Mouse (Mus musculus): ENCODE results near the gene Kpna4. TPM values are rescaled to one million over a fixed set of nuclear protein-coding genes. Genes with fewer than 3 reads are reported as not detected.
A peak's percentile ranks its signal among the peaks of the same experiment; 100 is the strongest.

The Kpna4 gene
- polyA plus RNA-seq (2012; ENCODE audit: insufficient read depth, low replicate concordance) = 4.2 and 5.1 TPM in 2 replicates

- TF ChIP-seq GATA1 (IDR thresholded peaks at IDR 0.05; ENCODE audit: borderline replicate concordance, low read length) (no peak), FLI1 (IDR thresholded peaks at IDR 0.05; ENCODE audit: low read length) (no peak)
- peaks cover 4% of the 10 kb centered on the region for H3K36me3 ChIP-seq (replicated peaks; ENCODE audit: low read length)
- H3K27me3 ChIP-seq (replicated peaks) = no peaks in the 10 kb centered on the region
- H3K4me1 ChIP-seq = peaks cover 34% of the 10 kb centered on the region
- H3K9me3 ChIP-seq = no peaks in the 10 kb centered on the region
- peak within 1 kb of the TSS; percentile 94 for H3K4me3 ChIP-seq (replicated peaks)
Observed at GRCm38 (mm10) chr3:69126509-69127345, at the start of gene Kpna4. TSS of gene Kpna4 (minus strand) at chr3:69127113.

- Histone ChIP-seq H3K9me3 (no peaks in the 10 kb centered on the region), H3K4me3 (replicated peaks) (no peak overlapping the region), H3K27me3 (replicated peaks) (peaks cover 5% of the 10 kb centered on the region), H3K36me3 (replicated peaks; ENCODE audit: low read length) (no peaks in the 10 kb centered on the region), H3K4me1 (peaks cover 27% of the 10 kb centered on the region)
- TF ChIP-seq FLI1 (IDR thresholded peaks at IDR 0.05; ENCODE audit: low read length) (no peak), GATA1 (IDR thresholded peaks at IDR 0.05; ENCODE audit: borderline replicate concordance, low read length) (no peak)
Observed at GRCm38 (mm10) chr3:69175229-69175628, 48.3 kb upstream of the Kpna4 start.

GRCm38 (mm10) chr3:69171123-69171522 lies 44.2 kb upstream of the Kpna4 start:
- Histone ChIP-seq H3K4me3 (replicated peaks) (peak overlapping the region; percentile 59), H3K27me3 (replicated peaks) (peaks cover 2% of the 10 kb centered on the region), H3K9me3 (peaks cover 8% of the 10 kb centered on the region), H3K4me1 (peaks cover 30% of the 10 kb centered on the region), H3K36me3 (replicated peaks; ENCODE audit: low read length) (no peaks in the 10 kb centered on the region)
- TF ChIP-seq GATA1 (IDR thresholded peaks at IDR 0.05; ENCODE audit: borderline replicate concordance, low read length) (no peak), FLI1 (IDR thresholded peaks at IDR 0.05; ENCODE audit: low read length) (no peak)

DNA sequence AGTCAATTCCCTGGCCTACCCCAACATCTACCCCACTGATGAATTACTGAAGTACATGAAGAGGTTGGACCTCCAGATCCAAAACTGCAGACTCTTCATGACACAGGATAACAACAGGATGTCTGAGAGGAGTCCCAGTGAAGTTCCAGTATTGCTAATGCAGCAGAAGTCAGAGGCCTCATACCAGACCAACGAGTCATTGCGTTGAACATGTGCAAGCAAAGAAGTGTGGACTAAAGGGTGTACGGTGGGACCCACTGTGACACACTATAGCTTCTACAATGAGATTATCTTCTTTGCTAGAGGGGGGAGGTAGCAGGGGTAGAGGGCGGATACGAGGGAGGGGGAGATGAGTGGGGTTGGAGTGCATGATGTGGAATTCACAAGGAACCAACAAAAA lies 42.9 kb upstream of the Kpna4 start:
- Histone ChIP-seq H3K27me3 (replicated peaks) (peaks cover 2% of the 10 kb centered on the region), H3K4me3 (replicated peaks) (no peak overlapping the region), H3K4me1 (peaks cover 32% of the 10 kb centered on the region), H3K9me3 (peaks cover 8% of the 10 kb centered on the region), H3K36me3 (replicated peaks; ENCODE audit: low read length) (no peaks in the 10 kb centered on the region)
- no peak for TF ChIP-seq FLI1 (IDR thresholded peaks at IDR 0.05; ENCODE audit: low read length)
- TF ChIP-seq GATA1 (IDR thresholded peaks at IDR 0.05; ENCODE audit: borderline replicate concordance, low read length) = no peak

DNA sequence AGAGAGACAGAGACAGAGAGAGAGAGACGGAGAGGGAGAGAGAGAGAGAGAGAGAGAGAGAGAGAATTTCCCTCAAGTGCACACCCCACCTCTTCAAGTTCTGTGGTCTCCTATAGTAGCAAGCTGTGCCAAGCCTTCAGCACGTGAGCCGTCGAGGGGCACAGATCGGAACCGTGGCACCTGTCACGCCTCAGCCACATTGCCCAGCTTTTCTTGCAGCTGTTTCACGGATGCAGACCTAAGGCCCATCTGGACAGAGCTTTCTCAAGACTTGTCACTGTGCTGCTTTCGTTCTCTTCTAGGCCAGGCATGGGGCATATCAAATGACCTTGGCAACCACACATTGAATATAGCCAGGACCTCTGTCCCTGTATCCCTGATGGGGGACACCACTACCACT lies 41.8 kb upstream of the Kpna4 start:
- TF ChIP-seq FLI1 (IDR thresholded peaks at IDR 0.05; ENCODE audit: low read length) (no peak), GATA1 (IDR thresholded peaks at IDR 0.05; ENCODE audit: borderline replicate concordance, low read length) (no peak)
- peaks cover 39% of the 10 kb centered on the region for H3K4me1 ChIP-seq
- H3K4me3 ChIP-seq (replicated peaks) = no peak overlapping the region
- peaks cover 2% of the 10 kb centered on the region for H3K27me3 ChIP-seq (replicated peaks)
- peaks cover 8% of the 10 kb centered on the region for H3K9me3 ChIP-seq
- H3K36me3 ChIP-seq (replicated peaks; ENCODE audit: low read length) = no peaks in the 10 kb centered on the region

- TF ChIP-seq GATA1 (IDR thresholded peaks at IDR 0.05; ENCODE audit: borderline replicate concordance, low read length) (no peak), FLI1 (IDR thresholded peaks at IDR 0.05; ENCODE audit: low read length) (no peak)
- Histone ChIP-seq H3K9me3 (peaks cover 8% of the 10 kb centered on the region), H3K27me3 (replicated peaks) (peaks cover 2% of the 10 kb centered on the region), H3K4me1 (peaks cover 37% of the 10 kb centered on the region), H3K4me3 (replicated peaks) (no peak overlapping the region), H3K36me3 (replicated peaks; ENCODE audit: low read length) (no peaks in the 10 kb centered on the region)
Observed at GRCm38 (mm10) chr3:69163057-69163456, 36.1 kb upstream of the Kpna4 start.

DNA sequence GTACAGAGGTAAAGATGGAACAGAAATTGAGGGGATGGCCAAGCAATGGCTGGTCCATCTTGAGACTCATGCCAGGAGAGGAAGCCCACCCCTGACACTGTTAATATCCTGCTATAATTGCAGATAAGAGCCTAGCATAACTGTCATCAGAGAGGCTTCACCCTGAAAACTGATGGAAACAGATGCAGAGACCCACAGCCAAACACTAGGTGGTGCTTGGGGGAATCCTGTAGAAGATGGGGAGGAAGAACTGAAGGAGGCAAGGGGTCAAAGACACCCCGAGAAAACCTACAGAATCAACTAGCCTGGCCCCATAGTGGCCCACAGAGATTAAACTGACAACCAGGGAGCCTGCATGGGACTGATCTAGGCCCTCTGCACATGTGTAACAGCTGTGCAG lies 33.5 kb upstream of the Kpna4 start:
- no peaks in the 10 kb centered on the region for H3K27me3 ChIP-seq (replicated peaks)
- no peak overlapping the region for H3K4me3 ChIP-seq (replicated peaks)
- H3K36me3 ChIP-seq (replicated peaks; ENCODE audit: low read length) = no peaks in the 10 kb centered on the region
- H3K9me3 ChIP-seq = no peaks in the 10 kb centered on the region
- TF ChIP-seq GATA1 (IDR thresholded peaks at IDR 0.05; ENCODE audit: borderline replicate concordance, low read length) (no peak), FLI1 (IDR thresholded peaks at IDR 0.05; ENCODE audit: low read length) (no peak)
- peaks cover 53% of the 10 kb centered on the region for H3K4me1 ChIP-seq

- Histone ChIP-seq H3K9me3 (no peaks in the 10 kb centered on the region), H3K27me3 (replicated peaks) (no peaks in the 10 kb centered on the region), H3K4me1 (peaks cover 55% of the 10 kb centered on the region), H3K36me3 (replicated peaks; ENCODE audit: low read length) (no peaks in the 10 kb centered on the region), H3K4me3 (replicated peaks) (no peak overlapping the region)
- TF ChIP-seq FLI1 (IDR thresholded peaks at IDR 0.05; ENCODE audit: low read length) (no peak), GATA1 (IDR thresholded peaks at IDR 0.05; ENCODE audit: borderline replicate concordance, low read length) (no peak)
Observed at GRCm38 (mm10) chr3:69159501-69159900, 32.6 kb upstream of the Kpna4 start.

DNA sequence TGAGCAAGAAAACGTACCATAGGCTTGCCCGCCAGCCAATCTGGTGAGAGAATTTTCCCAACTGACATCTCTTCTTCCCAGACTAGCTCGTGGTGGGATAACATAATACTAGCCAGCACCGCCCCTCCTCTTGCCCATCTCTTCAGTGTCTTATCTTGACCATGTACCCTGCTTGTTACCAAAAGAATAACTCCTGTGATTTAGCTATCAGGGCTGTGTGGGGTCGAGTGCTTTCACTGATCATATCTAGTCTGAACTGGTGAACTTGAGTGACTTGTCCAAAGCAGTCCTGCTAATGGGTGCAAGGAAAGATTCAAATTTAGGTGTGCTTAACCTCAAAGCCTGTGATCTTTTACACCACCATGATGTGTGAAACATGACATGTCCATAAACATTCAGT lies 31.0 kb upstream of the Kpna4 start:
- H3K27me3 ChIP-seq (replicated peaks) = no peaks in the 10 kb centered on the region
- no peaks in the 10 kb centered on the region for H3K9me3 ChIP-seq
- peaks cover 42% of the 10 kb centered on the region for H3K4me1 ChIP-seq
- TF ChIP-seq GATA1 (IDR thresholded peaks at IDR 0.05; ENCODE audit: borderline replicate concordance, low read length) (no peak), FLI1 (IDR thresholded peaks at IDR 0.05; ENCODE audit: low read length) (no peak)
- H3K4me3 ChIP-seq (replicated peaks) = no peak overlapping the region
- no peaks in the 10 kb centered on the region for H3K36me3 ChIP-seq (replicated peaks; ENCODE audit: low read length)

GRCm38 (mm10) chr3:69156484-69156883 lies 29.6 kb upstream of the Kpna4 start:
- peaks cover 35% of the 10 kb centered on the region for H3K4me1 ChIP-seq
- H3K27me3 ChIP-seq (replicated peaks) = no peaks in the 10 kb centered on the region
- TF ChIP-seq FLI1 (IDR thresholded peaks at IDR 0.05; ENCODE audit: low read length) = no peak
- TF ChIP-seq GATA1 (IDR thresholded peaks at IDR 0.05; ENCODE audit: borderline replicate concordance, low read length) = no peak
- H3K4me3 ChIP-seq (replicated peaks) = no peak overlapping the region
- no peaks in the 10 kb centered on the region for H3K9me3 ChIP-seq
- no peaks in the 10 kb centered on the region for H3K36me3 ChIP-seq (replicated peaks; ENCODE audit: low read length)

Measured in megakaryocyte, embryonic 14.5 days (primary cell).